Comparison of ENCODE assay signal across 8 mouse cellular contexts in genomic region chr4:135494521-135495396, GRCm38 (mm10). TPM values are rescaled to one million over a fixed set of nuclear protein-coding genes. Genes with fewer than 3 reads are reported as not detected.
DNase-seq lines count a peak whose midpoint lies in the region; ATAC-seq lines count a peak whose summit lies in the region.

Gene Stpg1, plus strand, starts transcription at chr4:135494790.
Gene Nipal3, minus strand, starts transcription at chr4:135495038.

- H3K9me3 ChIP-seq in hindbrain, embryonic 16.5 days (ENCODE audit: control insufficient read depth, low read length): no peaks in the 10 kb centered on the region

- H3K27ac ChIP-seq in hindbrain, embryonic 16.5 days (ENCODE audit: low read depth, low read length): peak within 1 kb of the TSS; percentile 74
- H3K27ac ChIP-seq in macrophage: peak within 1 kb of the TSS; percentile 28; the same call in 1 of the 2 replicates

- H3K79me2 ChIP-seq in macrophage (ENCODE audit: inconsistent target): no peaks in the 10 kb centered on the region; the same call in 1 of the 2 replicates

- H3K4me2 ChIP-seq in hindbrain, embryonic 16.5 days (ENCODE audit: low read length): peak within 1 kb of the TSS; percentile 91

- WGBS in hindbrain, embryonic 16.5 days: under 1% methylated on average over 52 of the region's 53 CpGs
- WGBS in macrophage (ENCODE audit: missing documents): 2% methylated on average over 52 of the region's 53 CpGs

- H3K36me3 ChIP-seq in hindbrain, embryonic 16.5 days (ENCODE audit: control insufficient read depth, insufficient read depth, low read length): 0 out of 2 replicates have a peak, but pooled peaks cover 2% of the 10 kb centered on the region
- H3K36me3 ChIP-seq in macrophage (ENCODE audit: inconsistent target): peaks cover 10% of the 10 kb centered on the region

- H3K9ac ChIP-seq in hindbrain, embryonic 16.5 days (ENCODE audit: low read depth, low read length): peak within 1 kb of the TSS; percentile 70

- H3K27me3 ChIP-seq in hindbrain, embryonic 16.5 days (replicated peaks; ENCODE audit: control insufficient read depth, insufficient read depth, low read length): no peaks in the 10 kb centered on the region

- H3K4me1 ChIP-seq in hindbrain, embryonic 16.5 days (ENCODE audit: control insufficient read depth, insufficient read depth, low read depth, low read length): peaks cover 6% of the 10 kb centered on the region; the same call in 1 of the 2 replicates

- peak within 1 kb of the TSS; percentile 79 for H3K4me3 ChIP-seq in hindbrain, embryonic 16.5 days (ENCODE audit: low read length)
- peak within 1 kb of the TSS; percentile 79 for H3K4me3 ChIP-seq in macrophage (ENCODE audit: inconsistent target)

- DNase-seq in WW6 (ENCODE audit: low read depth, low spot score): peak; percentile 94
- peak; percentile 50 to 83 for DNase-seq in cerebellum, postnatal 4 days (ENCODE audit: low spot score in 2 of 2)
- DNase-seq in gastrocnemius, adult 18-20 months (ENCODE audit: low spot score): peak; percentile 93
- peak; percentile 85 to 89 for DNase-seq in left cerebral cortex, adult 18-20 months (ENCODE audit: low spot score in 2 of 2)
- DNase-seq in right cerebral cortex, adult 2 months (ENCODE audit: low spot score in 2 of 2): peak; percentile 86 to 88
- DNase-seq in urinary bladder, postnatal 14 days (ENCODE audit: low spot score): peak; percentile 91

- peak; percentile 98 for ATAC-seq in hindbrain, embryonic 16.5 days

RNA-seq across cellular contexts. Expression of gene Stpg1, which starts in this region (rescaled TPM):
- total RNA-seq in gastrocnemius, adult 18-20 months (2021): under 1 TPM in 1 of 2 experiments, not detected in 1; 0.24 TPM
- polyA plus RNA-seq in hindbrain, embryonic 16.5 days (2015; fragmentation: Nextera tagmentation; extraction: Ambion mirVana): 0.39 and 0.41 TPM in 2 replicates
- total RNA-seq in left cerebral cortex, adult 18-20 months (2021): 1 to 10 TPM; 1.0 to 1.8 TPM
- 1 to 10 TPM in 2 of 26 experiments, under 1 TPM in 7, not detected in 17; 0.30 to 1.3 (median 0.70) TPM for total RNA-seq in macrophage (2018; cell fraction: chromatin; rRNA removed)
- under 1 TPM; 0.15 to 0.62 (median 0.30) TPM for total RNA-seq in macrophage (2018; cell fraction: cytosol; rRNA removed)
- 1 to 10 TPM in 3 of 26 experiments, under 1 TPM in 11, not detected in 12; 0.22 to 2.9 (median 0.56) TPM for total RNA-seq in macrophage (2018; cell fraction: nucleus; rRNA removed)
- polyA plus RNA-seq in macrophage (2018): 0.40 to 0.56 TPM in 2 of 3 replicates, not detected in the other

RNA-seq across cellular contexts. Expression of gene Nipal3, which starts in this region (rescaled TPM):
- 10 to 100 TPM; 14.2 to 17.2 TPM for total RNA-seq in gastrocnemius, adult 18-20 months (2021)
- polyA plus RNA-seq in hindbrain, embryonic 16.5 days (2015; fragmentation: Nextera tagmentation; extraction: Ambion mirVana): 6.8 and 10.7 TPM in 2 replicates
- total RNA-seq in left cerebral cortex, adult 18-20 months (2021): 100 to 1,000 TPM in 1 of 2 experiments, 10 to 100 TPM in 1; 87.4 to 101 TPM
- 10 to 100 TPM in 18 of 26 experiments, 1 to 10 TPM in 8; 1.6 to 50.0 (median 19.8) TPM for total RNA-seq in macrophage (2018; cell fraction: chromatin; rRNA removed)
- total RNA-seq in macrophage (2018; cell fraction: cytosol; rRNA removed): 10 to 100 TPM; 15.3 to 55.2 (median 27.9) TPM
- total RNA-seq in macrophage (2018; cell fraction: nucleus; rRNA removed): 10 to 100 TPM in 25 of 26 experiments, 1 to 10 TPM in 1; 5.2 to 72.9 (median 33.9) TPM
- polyA plus RNA-seq in macrophage (2018): 10.9 to 33.9 TPM (median 26.1 TPM) in 3 replicates

Comparison
In these comparisons a context has a peak if more than half of its experiments do, and no peak if none do; other contexts are left out.
1. Peak in every context shown above with its lines: DNase-seq, ATAC-seq, H3K4me3 ChIP-seq and H3K27ac ChIP-seq.
2. RNA of gene Nipal3 (total RNA-seq): 87.4 to 101 TPM in left cerebral cortex, adult 18-20 months; 14.2 to 17.2 TPM in gastrocnemius, adult 18-20 months; every median in the first group is over 4 times any median in the second.